Mouse (Mus musculus): ENCODE results near the gene Cyb5b.

Gene Cyb5b

GRCm38 (mm10) chr8:107186659-107187390 is 36.4 kb downstream of the Cyb5b start:
- 70% methylated on average over 15 of the region's 15 CpGs for whole genome bisulfite sequencing

DNA sequence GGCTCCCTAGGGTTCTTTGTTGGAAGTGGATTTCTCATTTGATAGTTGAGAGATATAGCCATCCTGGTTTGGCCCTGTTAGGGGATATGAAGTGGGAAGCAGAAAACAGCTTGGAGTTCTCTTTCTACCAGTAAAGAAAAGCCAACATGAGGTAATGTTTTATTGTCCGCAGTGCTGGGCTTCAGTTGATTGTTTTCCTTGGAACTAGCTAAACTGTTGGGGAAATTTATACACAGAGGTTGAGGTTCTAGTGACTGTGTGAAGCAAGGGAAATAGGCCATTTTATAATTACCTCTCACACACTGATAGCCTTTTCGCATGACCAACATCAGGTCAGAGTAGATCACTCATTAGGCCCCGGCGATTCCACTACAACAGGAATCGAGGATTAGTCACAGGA is 37.2 kb downstream of the Cyb5b start:
- WGBS: 69% methylated on average over 5 of the region's 5 CpGs

- 53% methylated on average over 8 of the region's 8 CpGs for WGBS
Measured at GRCm38 (mm10) chr8:107192631-107193030, 42.2 kb downstream of the Cyb5b start.

DNA sequence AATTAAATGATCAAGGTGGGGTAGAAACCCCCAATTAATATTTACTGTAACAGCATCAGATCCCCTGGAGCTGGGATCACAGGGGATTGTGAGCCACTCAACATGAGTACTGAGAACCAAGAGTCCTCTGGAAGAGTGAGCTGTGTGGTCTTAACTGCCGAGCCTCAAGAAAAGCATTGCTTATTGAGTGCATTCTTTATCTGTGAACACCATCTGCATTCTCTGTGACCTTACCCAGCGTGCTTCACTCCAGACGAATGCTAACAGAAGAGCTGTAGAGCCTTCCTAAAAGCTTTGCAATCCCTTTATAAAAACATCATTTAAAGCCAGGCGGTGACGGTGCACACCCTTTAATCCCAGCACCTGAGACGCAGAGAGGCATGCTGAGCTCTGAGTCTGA is 42.9 kb downstream of the Cyb5b start:
- 80% methylated on average over 6 of the region's 6 CpGs for WGBS

GRCm38 (mm10) chr8:107194786-107195451 is 44.5 kb downstream of the Cyb5b start:
- WGBS: 91% methylated on average over 14 of the region's 14 CpGs

DNA sequence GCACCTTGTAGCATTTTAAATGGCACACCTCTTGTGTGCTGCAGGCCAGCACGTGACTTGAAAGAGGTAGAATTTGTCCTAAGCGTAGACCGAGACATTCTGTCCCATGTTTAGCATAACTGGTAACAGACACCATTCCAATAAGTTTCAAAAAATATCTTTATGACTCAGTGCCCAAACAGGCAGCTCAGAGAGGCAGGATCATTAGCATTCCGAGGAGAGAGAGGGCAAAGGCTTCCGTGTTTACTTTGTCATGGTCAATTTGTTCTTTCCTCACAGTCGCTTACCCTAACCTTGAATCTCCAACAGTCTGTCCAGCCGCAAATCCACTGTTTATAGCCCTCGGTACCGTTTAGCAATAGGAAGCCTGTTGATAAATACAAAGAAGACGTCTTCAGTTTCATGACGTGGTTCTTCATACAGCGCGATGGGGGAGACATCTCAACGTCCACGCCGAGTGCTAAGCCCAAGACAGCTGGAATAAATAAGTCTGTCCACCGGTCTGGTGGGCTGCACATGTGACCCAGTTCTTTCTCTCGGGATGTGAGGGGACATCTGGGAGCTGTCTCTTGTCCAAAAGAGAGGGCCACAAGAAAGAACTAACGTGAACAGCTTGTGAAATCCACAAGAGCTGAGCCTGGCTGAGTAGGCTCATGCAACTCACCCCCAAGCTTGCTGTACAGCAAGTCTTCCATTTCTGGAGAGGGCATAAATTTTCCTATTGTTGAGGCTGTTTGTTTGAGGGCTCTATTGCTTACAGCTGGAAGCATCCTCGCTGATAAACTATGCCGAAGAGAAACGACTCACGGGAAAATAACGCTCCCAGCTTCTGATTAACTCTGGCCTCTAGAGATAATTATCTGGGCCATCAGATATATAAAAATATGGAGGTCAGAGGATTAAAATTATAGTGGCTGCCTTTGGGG is 47.7 kb downstream of the Cyb5b start:
- 73% methylated on average over 24 of the region's 24 CpGs for WGBS

GRCm38 (mm10) chr8:107205164-107205563 is 54.7 kb downstream of the Cyb5b start:
- WGBS: 64% methylated on average over 9 of the region's 9 CpGs

GRCm38 (mm10) chr8:107205701-107206561 is 55.5 kb downstream of the Cyb5b start:
- 30% methylated on average over 23 of the region's 23 CpGs for WGBS

GRCm38 (mm10) chr8:107206782-107207525 is 56.5 kb downstream of the Cyb5b start:
- 83% methylated on average over 9 of the region's 9 CpGs for WGBS

GRCm38 (mm10) chr8:107209185-107209584 is 58.7 kb downstream of the Cyb5b start:
- WGBS: 91% methylated on average over 7 of the region's 7 CpGs

GRCm38 (mm10) chr8:107212006-107212405 is 61.6 kb downstream of the Cyb5b start:
- WGBS: 50% methylated on average over 7 of the region's 7 CpGs

- 57% methylated on average over 7 of the region's 7 CpGs for WGBS
Measured at GRCm38 (mm10) chr8:107217230-107217629, 66.8 kb downstream of the Cyb5b start.

DNA sequence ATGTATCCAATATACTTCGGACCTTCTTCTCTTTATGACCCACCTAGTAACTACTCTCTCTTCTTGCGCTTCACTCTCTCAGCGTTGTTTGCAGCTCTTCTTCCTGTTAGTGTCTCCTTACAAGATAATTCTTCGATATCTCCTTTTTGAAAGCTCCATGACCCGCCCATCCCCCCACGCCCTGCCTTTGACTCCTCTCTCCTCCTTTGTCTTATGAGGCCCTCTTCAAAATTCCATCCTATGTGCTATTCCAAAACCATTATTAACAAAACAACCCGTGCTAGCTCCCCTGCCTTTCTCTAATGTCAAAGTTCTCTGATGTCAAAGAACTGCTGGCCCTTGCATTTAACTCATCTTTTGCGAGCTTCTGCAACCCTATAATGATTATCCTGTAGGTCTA is 67.7 kb downstream of the Cyb5b start:
- 95% methylated on average over 8 of the region's 8 CpGs for WGBS

GRCm38 (mm10) chr8:107219078-107219477 is 68.6 kb downstream of the Cyb5b start:
- WGBS: 89% methylated on average over 2 of the region's 2 CpGs

DNA sequence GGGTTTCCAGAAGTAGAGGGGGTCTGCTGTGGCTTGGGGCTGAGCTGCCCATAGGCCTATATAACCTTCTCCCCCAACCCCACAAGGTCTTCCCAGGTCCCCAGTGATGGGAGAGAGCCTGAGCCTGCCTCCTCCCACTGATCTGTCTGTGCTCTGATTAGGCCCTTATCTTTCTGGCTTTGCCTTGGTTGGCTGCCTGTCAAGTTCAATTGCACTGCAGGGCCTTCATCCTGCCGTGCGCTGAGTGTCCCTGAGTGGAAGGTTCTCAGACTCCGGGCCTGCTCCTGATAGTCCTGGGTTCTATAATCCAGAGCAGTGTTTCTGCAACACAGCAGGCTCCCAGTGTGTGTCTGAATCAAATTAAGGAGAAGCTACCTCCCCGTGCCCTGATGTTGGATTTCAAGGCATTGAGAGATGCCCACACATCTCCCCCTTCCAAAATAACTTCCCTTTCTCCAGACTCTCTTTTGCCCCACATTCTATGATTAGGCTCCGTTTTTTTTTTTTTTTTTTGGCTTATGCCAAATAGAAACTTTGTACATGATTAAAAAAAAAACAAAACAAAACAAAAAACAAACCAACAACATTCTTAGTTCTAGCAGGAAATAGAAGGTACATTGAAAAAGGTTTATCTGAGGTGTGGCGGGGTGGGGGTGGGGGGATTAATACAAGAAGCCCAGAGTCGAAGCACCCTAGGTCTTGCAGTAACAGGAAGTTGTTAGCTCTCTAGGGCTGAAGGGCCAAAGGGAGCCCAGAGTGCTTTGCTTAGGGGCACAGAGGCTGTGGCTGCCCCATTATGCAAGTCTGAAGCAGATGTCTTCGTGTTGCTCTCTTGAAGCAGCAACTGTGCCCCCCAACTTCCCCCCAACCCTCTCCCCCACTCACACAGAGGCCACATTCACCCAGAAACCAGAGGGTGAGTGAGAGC is 71.7 kb downstream of the Cyb5b start:
- WGBS: 56% methylated on average over 8 of the region's 8 CpGs

DNA sequence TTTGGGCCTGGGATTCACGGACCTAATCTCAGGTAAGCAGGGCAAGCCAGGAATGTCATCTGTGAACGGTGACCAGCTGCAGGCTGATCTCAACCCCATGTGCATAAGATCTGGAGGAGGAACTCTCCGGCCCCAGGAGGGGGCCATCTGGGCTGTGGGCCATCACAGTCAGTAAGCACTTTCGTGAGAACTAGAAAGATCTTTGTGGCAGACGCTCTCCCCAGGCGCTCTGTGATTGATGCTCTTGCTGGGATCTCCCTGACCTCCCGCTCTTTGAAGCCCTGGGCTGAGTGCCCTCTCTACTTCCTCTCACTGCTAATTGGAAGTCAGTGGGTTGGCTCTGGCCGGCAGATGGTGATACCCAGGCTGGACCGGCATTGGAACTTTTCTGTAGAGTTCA is 75.7 kb downstream of the Cyb5b start:
- 53% methylated on average over 9 of the region's 9 CpGs for WGBS

- 84% methylated on average over 11 of the region's 11 CpGs for whole genome bisulfite sequencing
Measured at GRCm38 (mm10) chr8:107227011-107227626, 76.7 kb downstream of the Cyb5b start.

DNA sequence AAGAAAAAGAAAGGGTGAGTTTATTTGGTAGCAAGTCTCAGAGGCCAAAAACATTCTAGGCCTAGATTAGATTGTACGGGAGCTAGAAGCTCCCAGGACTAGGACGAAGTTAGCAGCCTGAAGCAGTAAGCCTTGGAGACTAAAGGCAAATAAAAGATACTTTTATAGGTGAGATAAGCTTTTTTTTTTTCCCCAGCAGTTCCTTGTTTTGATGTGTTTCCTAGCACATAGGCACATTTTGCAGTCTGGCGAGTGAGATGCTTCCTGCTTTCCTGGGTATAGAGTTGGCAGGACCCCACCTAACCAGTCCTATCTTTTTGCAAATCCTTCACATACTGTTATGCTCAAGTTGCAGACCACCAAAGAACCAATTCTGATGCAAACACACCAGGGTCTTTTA is 82.8 kb downstream of the Cyb5b start:
- WGBS: 84% methylated on average over 3 of the region's 3 CpGs

GRCm38 (mm10) chr8:107233718-107234117 is 83.3 kb downstream of the Cyb5b start:
- 91% methylated on average over 2 of the region's 2 CpGs for WGBS
